Mouse (Mus musculus) olfactory bulb, adult 2 months (tissue): ENCODE data around the gene Ccnyl1. TPM values are rescaled to one million over a fixed set of nuclear protein-coding genes. Genes with fewer than 3 reads are reported as not detected.

ENCODE experiments used
- H3K27ac ChIP-seq: fragments of 200-500 bp; 2 replicates; pipeline ENCODE4 v1.5.1; 2012; ENCODE audit warnings: low read depth, low read length; ENCODE audit not compliant: insufficient read depth
- H3K4me1 ChIP-seq: fragments of 200-500 bp; 2 replicates; pipeline ENCODE4 v1.6.1; 2012; ENCODE audit warnings: low read length; ENCODE audit not compliant: control insufficient read depth, insufficient read depth
- H3K4me3 ChIP-seq: fragments of 200-500 bp; 2 replicates; pipeline ENCODE4 v1.5.1; 2012; ENCODE audit warnings: mild to moderate bottlenecking, low read depth, low read length, moderate library complexity; ENCODE audit not compliant: insufficient read depth
- CTCF ChIP-seq: fragments of 200-500 bp; IDR thresholded peaks from 2 replicates; pipeline ENCODE4 v1.5.1; 2012; ENCODE audit warnings: low read depth, mild to moderate bottlenecking, low read length, moderate library complexity; ENCODE audit not compliant: insufficient read depth
- POLR2A ChIP-seq: fragments of 200-500 bp; IDR thresholded peaks from 2 replicates; pipeline ENCODE4 v1.6.1; 2012; ENCODE audit warnings: mild to moderate bottlenecking, low read depth, low read length, moderate library complexity; ENCODE audit not compliant: insufficient read depth
- WGBS: fragments of 180-500 bp; shearing (Covaris S2); methylation state at CpG from one replicate; pipeline ENCODE4 v1.1.7; 2018; 5-methylcytosine and 5-hydroxymethylcytosine counted together
- polyA plus RNA-seq: library from polyadenylated mRNA; stranded (reverse); fragments of >200 nt; gene quantifications from 2 replicates; pipeline ENCODE4 v1.2.4, GENCODE M21; 2012; ENCODE audit warnings: low replicate concordance; ENCODE audit not compliant: missing spikeins, insufficient read depth, insufficient read length

Ccnyl1 gene
- polyA plus RNA-seq, 1 experiment = not detected

GRCm38 (mm10) chr1:64744616-64745015, 54.4 kb downstream of the Ccnyl1 start:
- no peaks in the 10 kb centered on the region for H3K4me1 ChIP-seq
- H3K27ac ChIP-seq = no peak overlapping the region
- no peak overlapping the region for H3K4me3 ChIP-seq
- TF ChIP-seq CTCF = no peak
- no peak for TF ChIP-seq POLR2A

GRCm38 (mm10) chr1:64753109-64753508, 62.9 kb downstream of the Ccnyl1 start:
- TF ChIP-seq CTCF = no peak
- no peak for TF ChIP-seq POLR2A
- Histone ChIP-seq H3K4me3 (no peak overlapping the region), H3K4me1 (0 out of 2 replicates have a peak, but pooled peaks cover 2% of the 10 kb centered on the region), H3K27ac (no peak overlapping the region)
- 95% methylated on average over 8 of the region's 8 CpGs for WGBS

GRCm38 (mm10) chr1:64753668-64754067, 63.4 kb downstream of the Ccnyl1 start:
- WGBS = 87% methylated on average over 7 of the region's 7 CpGs
- TF ChIP-seq CTCF (no peak), POLR2A (no peak)

GRCm38 (mm10) chr1:64754658-64755057, 64.4 kb downstream of the Ccnyl1 start:
- 98% methylated on average over 5 of the region's 5 CpGs for WGBS
- TF ChIP-seq POLR2A (no peak), CTCF (no peak)

More at GRCm38 (mm10) chr1:64753668-64754067, 63.4 kb downstream of the Ccnyl1 start:
- Histone ChIP-seq H3K4me1 (0 out of 2 replicates have a peak, but pooled peaks cover 2% of the 10 kb centered on the region), H3K27ac (no peak overlapping the region), H3K4me3 (no peak overlapping the region)

GRCm38 (mm10) chr1:64755971-64756639, 65.8 kb downstream of the Ccnyl1 start:
- WGBS = 79% methylated on average over 7 of the region's 7 CpGs
- Histone ChIP-seq H3K4me1 (0 out of 2 replicates have a peak, but pooled peaks cover 2% of the 10 kb centered on the region), H3K27ac (no peak overlapping the region), H3K4me3 (no peak overlapping the region)
- TF ChIP-seq CTCF (no peak), POLR2A (no peak)

More at GRCm38 (mm10) chr1:64754658-64755057, 64.4 kb downstream of the Ccnyl1 start:
- 0 out of 2 replicates have a peak, but pooled peaks cover 2% of the 10 kb centered on the region for H3K4me1 ChIP-seq
- no peak overlapping the region for H3K27ac ChIP-seq
- no peak overlapping the region for H3K4me3 ChIP-seq

- WGBS = 69% methylated on average over 10 of the region's 10 CpGs
- TF ChIP-seq POLR2A = no peak
- TF ChIP-seq CTCF = no peak
- no peak overlapping the region for H3K27ac ChIP-seq
- 0 out of 2 replicates have a peak, but pooled peaks cover 2% of the 10 kb centered on the region for H3K4me1 ChIP-seq
- no peak overlapping the region for H3K4me3 ChIP-seq
These were observed 66.4 kb downstream of the Ccnyl1 start for GRCm38 (mm10) chr1:64756640-64757030.

GRCm38 (mm10) chr1:64757254-64757653, 67.0 kb downstream of the Ccnyl1 start:
- Histone ChIP-seq H3K4me3 (no peak overlapping the region), H3K27ac (no peak overlapping the region), H3K4me1 (0 out of 2 replicates have a peak, but pooled peaks cover 2% of the 10 kb centered on the region)
- TF ChIP-seq CTCF = no peak
- TF ChIP-seq POLR2A = no peak
- WGBS = 48% methylated on average over 2 of the region's 2 CpGs

GRCm38 (mm10) chr1:64757766-64758165, 67.5 kb downstream of the Ccnyl1 start:
- Histone ChIP-seq H3K4me3 (no peak overlapping the region), H3K27ac (no peak overlapping the region), H3K4me1 (0 out of 2 replicates have a peak, but pooled peaks cover 2% of the 10 kb centered on the region)
- TF ChIP-seq CTCF (no peak), POLR2A (no peak)
- 91% methylated on average over 5 of the region's 5 CpGs for WGBS

GRCm38 (mm10) chr1:64761646-64762045, 71.4 kb downstream of the Ccnyl1 start:
- H3K27ac ChIP-seq = no peak overlapping the region
- WGBS = 91% methylated on average over 4 of the region's 4 CpGs
- TF ChIP-seq CTCF (no peak), POLR2A (no peak)

More at GRCm38 (mm10) chr1:64761646-64762045, 71.4 kb downstream of the Ccnyl1 start:
- H3K4me1 ChIP-seq = 0 out of 2 replicates have a peak, but pooled peaks cover 2% of the 10 kb centered on the region
- H3K4me3 ChIP-seq = no peak overlapping the region
